Mouse (Mus musculus) embryonic facial prominence, embryonic 10.5 days (tissue): ENCODE data around the gene Mpig6b. TPM values are rescaled to one million over a fixed set of nuclear protein-coding genes. Genes with fewer than 3 reads are reported as not detected.

Experiments
- DNase-seq: peaks from one replicate; pipeline ENCODE4 v3.0.0-alpha.2; 2017; ENCODE audit warnings: low spot score
- H3K27ac ChIP-seq: fragments of 300-500 bp; sonication (generic); replicated peaks from 2 replicates; pipeline ENCODE4 v1.5.1; 2016; ENCODE audit warnings: mild to moderate bottlenecking
- H3K27me3 ChIP-seq: fragments of 300-500 bp; sonication (generic); replicated peaks from 2 replicates; pipeline ENCODE4 v1.6.1; 2016; ENCODE audit warnings: low read depth, mild to moderate bottlenecking; ENCODE audit not compliant: poor library complexity, severe bottlenecking
- H3K36me3 ChIP-seq: fragments of 300-500 bp; sonication (generic); replicated peaks from 2 replicates; pipeline ENCODE4 v1.6.1; 2016; ENCODE audit warnings: mild to moderate bottlenecking, moderate library complexity
- H3K4me1 ChIP-seq: fragments of 300-500 bp; sonication (generic); 2 replicates; pipeline ENCODE4 v1.6.1; 2016
- H3K4me3 ChIP-seq: fragments of 300-500 bp; sonication (generic); 2 replicates; pipeline ENCODE4 v1.5.1; 2016; ENCODE audit warnings: mild to moderate bottlenecking, moderate library complexity
- H3K9me3 ChIP-seq: fragments of 300-500 bp; sonication (generic); 2 replicates; pipeline ENCODE4 v1.6.1; 2016; ENCODE audit warnings: mild to moderate bottlenecking
- WGBS: fragments of 180-500 bp; shearing (Covaris S2); methylation state at CpG from one replicate; pipeline ENCODE4 v1.1.7; 2016; 5-methylcytosine and 5-hydroxymethylcytosine counted together
- polyA plus RNA-seq: library from polyadenylated mRNA; unstranded; fragments of >200 nt; fragmentation: Nextera tagmentation; extraction: Ambion mirVana; gene quantifications from 2 replicates; pipeline ENCODE4 v1.2.1, GENCODE M21; 2016

Gene Mpig6b
- polyA plus RNA-seq = 0.52 and 0.93 TPM in 2 replicates

- H3K4me3 ChIP-seq = peak within 1 kb of the TSS; percentile 58
- peaks cover 71% of the 10 kb centered on the region for H3K27me3 ChIP-seq
- WGBS = 41% methylated on average over 10 of the region's 10 CpGs
- peaks cover 34% of the 10 kb centered on the region for H3K4me1 ChIP-seq
- peaks cover 26% of the 10 kb centered on the region for H3K36me3 ChIP-seq
- peak within 1 kb of the TSS; percentile 70 for H3K27ac ChIP-seq
- H3K9me3 ChIP-seq = no peaks in the 10 kb centered on the region
- no peak for DNase-seq
Observed at GRCm38 (mm10) chr17:35066084-35066483, at the start of gene Mpig6b. Gene Mpig6b, minus strand, starts transcription at chr17:35066184.

DNA sequence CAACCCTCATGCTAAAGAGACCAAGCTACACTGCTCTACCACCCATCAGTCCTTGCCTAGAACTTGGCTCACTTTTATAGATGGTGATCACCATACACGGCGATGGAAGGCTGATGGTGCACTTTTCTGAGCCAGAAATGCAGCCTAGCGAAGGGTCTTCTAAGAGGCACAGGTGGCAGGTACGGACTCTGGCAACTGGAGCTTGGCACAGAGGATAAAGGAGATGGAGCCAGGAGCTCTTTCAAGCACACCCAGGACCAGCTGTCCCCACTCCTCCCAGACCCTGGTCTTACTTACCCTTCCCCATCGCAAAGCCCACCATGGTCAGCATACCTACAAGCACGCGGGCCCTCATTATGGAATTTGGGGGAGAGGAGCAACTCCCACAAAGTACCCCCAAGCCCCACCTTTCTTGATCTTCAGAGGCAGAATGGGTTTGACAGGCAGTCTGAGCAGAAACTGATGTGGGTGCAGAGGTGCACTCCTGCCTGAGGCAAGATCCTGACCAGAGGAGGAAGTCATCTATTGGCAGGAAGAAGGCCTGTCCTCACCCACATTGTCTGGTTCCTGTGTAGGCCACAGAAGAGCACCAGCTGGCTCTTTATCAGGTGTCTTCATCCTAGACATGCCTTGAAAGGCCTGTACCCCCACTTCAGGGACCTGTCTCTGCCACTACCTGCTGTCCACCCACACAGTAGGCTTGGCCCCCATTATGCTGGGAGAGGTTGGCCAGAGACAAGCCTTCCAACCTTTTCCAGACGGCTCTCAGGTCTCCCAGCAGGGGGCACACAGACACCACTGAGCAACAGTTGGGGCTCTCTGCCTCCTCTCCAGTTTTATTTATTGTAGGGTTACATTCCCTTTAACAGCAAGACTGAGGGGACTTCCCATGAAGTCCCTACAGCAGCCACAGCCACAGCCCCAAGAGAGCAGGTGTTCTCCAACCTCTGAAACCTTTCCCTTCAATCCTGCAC is 49.3 kb upstream of the Mpig6b start, which contains the start of gene Ly6g5b:
TSS of gene Ly6g5b (minus strand) at position 383 of the 974 bp plus-strand sequence.
- WGBS = 86% methylated on average over 8 of the region's 8 CpGs
- DNase-seq = peak; percentile 23

DNA sequence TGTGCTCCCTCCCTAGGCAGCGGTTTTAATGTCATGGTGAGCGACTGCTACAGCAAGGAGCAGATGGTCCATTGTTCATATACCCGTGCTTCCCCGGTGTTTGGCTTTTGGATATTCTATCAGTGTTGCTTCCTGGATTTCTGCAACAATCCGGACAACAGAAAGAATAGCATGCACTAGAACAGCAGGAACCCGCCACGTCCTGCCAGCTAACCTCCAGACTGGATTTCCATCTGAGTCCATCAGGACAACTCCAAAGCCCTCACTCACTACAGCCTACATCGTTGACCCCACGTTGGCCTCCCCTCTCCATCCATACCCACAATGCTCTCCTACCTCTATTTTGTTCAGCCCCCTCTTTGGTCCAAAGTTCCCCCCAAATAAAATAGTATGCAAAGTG is 45.8 kb upstream of the Mpig6b start:
- DNase-seq = no peak

More for the DNA sequence above, 49.3 kb upstream of the Mpig6b start, which contains the start of gene Ly6g5b:
- H3K36me3 ChIP-seq = peaks cover 59% of the 10 kb centered on the region
- no peak within 1 kb of the TSS for H3K27ac ChIP-seq
- no peaks in the 10 kb centered on the region for H3K9me3 ChIP-seq
- H3K4me1 ChIP-seq = peaks cover 6% of the 10 kb centered on the region
- no peaks in the 10 kb centered on the region for H3K27me3 ChIP-seq
- peak within 1 kb of the TSS; percentile 11; the same call in 1 of the 2 replicates for H3K4me3 ChIP-seq

GRCm38 (mm10) chr17:35108097-35108496 is 42.1 kb upstream of the Mpig6b start, which contains the start of gene Ly6g5c:
Gene Ly6g5c, plus strand, starts transcription at chr17:35108279.
- 85% methylated on average over 6 of the region's 6 CpGs for WGBS
- no peaks in the 10 kb centered on the region for H3K27me3 ChIP-seq
- H3K9me3 ChIP-seq = no peaks in the 10 kb centered on the region
- no peak within 1 kb of the TSS for H3K27ac ChIP-seq
- H3K36me3 ChIP-seq = peaks cover 12% of the 10 kb centered on the region
- no peak within 1 kb of the TSS for H3K4me3 ChIP-seq
- DNase-seq = no peak
- peaks cover 13% of the 10 kb centered on the region for H3K4me1 ChIP-seq

More for the DNA sequence above, 45.8 kb upstream of the Mpig6b start:
- Histone ChIP-seq H3K4me1 (no peaks in the 10 kb centered on the region), H3K36me3 (peaks cover 29% of the 10 kb centered on the region), H3K4me3 (peak overlapping the region; percentile 11; the same call in 1 of the 2 replicates), H3K9me3 (no peaks in the 10 kb centered on the region), H3K27me3 (no peaks in the 10 kb centered on the region), H3K27ac (no peak overlapping the region)
- WGBS = 81% methylated on average over 9 of the region's 9 CpGs

DNA sequence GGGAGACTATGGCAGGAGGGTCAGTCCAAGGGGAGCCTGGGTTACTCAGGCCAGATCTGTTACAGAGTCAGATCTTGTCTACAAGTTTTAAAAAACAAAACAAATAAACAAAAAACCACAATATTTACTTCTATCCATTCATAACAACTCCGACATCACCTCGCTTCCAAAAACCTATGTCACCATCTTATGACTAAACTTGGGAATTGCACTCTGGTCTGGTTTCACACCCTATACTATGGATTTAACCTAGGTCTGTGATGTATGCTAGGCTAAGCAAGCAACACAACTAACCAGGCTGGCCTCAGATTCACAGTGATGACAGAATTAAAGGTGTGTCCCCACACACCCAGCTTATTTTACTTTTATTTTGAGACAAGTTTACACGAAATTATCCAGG is 40.5 kb upstream of the Mpig6b start:
- Histone ChIP-seq H3K4me3 (no peak overlapping the region; the same call in 1 of the 2 replicates), H3K27ac (peak overlapping the region; percentile 74)
- no peak for DNase-seq

GRCm38 (mm10) chr17:35105740-35106389 is 39.9 kb upstream of the Mpig6b start:
- no peaks in the 10 kb centered on the region for H3K9me3 ChIP-seq
- peak overlapping the region; percentile 43 for H3K4me3 ChIP-seq
- peaks cover 13% of the 10 kb centered on the region for H3K4me1 ChIP-seq
- WGBS = 26% methylated on average over 13 of the region's 13 CpGs
- H3K36me3 ChIP-seq = peaks cover 35% of the 10 kb centered on the region
- DNase-seq = peak; percentile 49
- no peaks in the 10 kb centered on the region for H3K27me3 ChIP-seq
- peak overlapping the region; percentile 74 for H3K27ac ChIP-seq

More for the DNA sequence above, 40.5 kb upstream of the Mpig6b start:
- Histone ChIP-seq H3K27me3 (no peaks in the 10 kb centered on the region), H3K4me1 (peaks cover 13% of the 10 kb centered on the region), H3K9me3 (no peaks in the 10 kb centered on the region), H3K36me3 (peaks cover 28% of the 10 kb centered on the region)
- 70% methylated on average over 3 of the region's 3 CpGs for WGBS

- Histone ChIP-seq H3K36me3 (peaks cover 46% of the 10 kb centered on the region), H3K27me3 (no peaks in the 10 kb centered on the region)
- 87% methylated on average over 6 of the region's 6 CpGs for WGBS
Observed at GRCm38 (mm10) chr17:35104754-35105153, 38.8 kb upstream of the Mpig6b start.

GRCm38 (mm10) chr17:35104079-35104478 is 38.1 kb upstream of the Mpig6b start:
- Histone ChIP-seq H3K36me3 (peaks cover 52% of the 10 kb centered on the region), H3K27me3 (no peaks in the 10 kb centered on the region), H3K9me3 (no peaks in the 10 kb centered on the region), H3K27ac (no peak overlapping the region), H3K4me1 (peaks cover 13% of the 10 kb centered on the region), H3K4me3 (no peak overlapping the region; the same call in 1 of the 2 replicates)
- DNase-seq = no peak
- 91% methylated on average over 7 of the region's 7 CpGs for WGBS

More at GRCm38 (mm10) chr17:35104754-35105153, 38.8 kb upstream of the Mpig6b start:
- peaks cover 13% of the 10 kb centered on the region for H3K4me1 ChIP-seq
- H3K9me3 ChIP-seq = no peaks in the 10 kb centered on the region
- DNase-seq = no peak
- no peak overlapping the region for H3K4me3 ChIP-seq
- no peak overlapping the region for H3K27ac ChIP-seq

DNA sequence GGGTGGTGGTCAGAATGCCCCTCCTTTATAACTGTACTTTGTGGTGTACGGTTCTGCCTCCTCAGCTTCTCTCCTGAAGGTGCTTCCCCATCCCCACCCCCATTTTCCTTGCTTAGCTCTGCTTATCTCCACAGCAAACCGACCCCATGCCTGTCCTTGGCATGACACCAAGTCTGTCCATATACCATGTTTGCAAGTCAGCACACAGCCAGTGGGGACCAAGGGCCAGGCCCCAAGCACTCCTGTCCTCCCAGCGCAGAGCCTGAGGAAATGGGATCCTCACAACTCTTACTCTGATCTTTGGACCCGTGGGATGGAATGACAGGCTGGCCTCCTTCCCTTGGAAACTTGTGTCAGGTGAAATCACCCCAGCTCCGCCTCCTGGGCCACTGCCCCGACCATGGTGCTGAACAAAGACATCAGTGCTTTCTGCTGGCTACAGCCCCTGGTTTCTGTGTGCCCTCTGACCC is 37.3 kb upstream of the Mpig6b start:
- WGBS = 74% methylated on average over 6 of the region's 6 CpGs

GRCm38 (mm10) chr17:35102299-35102698 is 36.3 kb upstream of the Mpig6b start:
- Histone ChIP-seq H3K4me3 (peak overlapping the region; percentile 5; the same call in 1 of the 2 replicates), H3K9me3 (no peaks in the 10 kb centered on the region), H3K36me3 (peaks cover 69% of the 10 kb centered on the region), H3K27me3 (no peaks in the 10 kb centered on the region), H3K4me1 (peaks cover 13% of the 10 kb centered on the region), H3K27ac (no peak overlapping the region)
- 76% methylated on average over 8 of the region's 8 CpGs for WGBS
- no peak for DNase-seq

More for the DNA sequence above, 37.3 kb upstream of the Mpig6b start:
- Histone ChIP-seq H3K4me1 (peaks cover 13% of the 10 kb centered on the region), H3K4me3 (no peak overlapping the region; the same call in 1 of the 2 replicates), H3K9me3 (no peaks in the 10 kb centered on the region), H3K36me3 (peaks cover 61% of the 10 kb centered on the region), H3K27ac (no peak overlapping the region), H3K27me3 (no peaks in the 10 kb centered on the region)
- DNase-seq = no peak

DNA sequence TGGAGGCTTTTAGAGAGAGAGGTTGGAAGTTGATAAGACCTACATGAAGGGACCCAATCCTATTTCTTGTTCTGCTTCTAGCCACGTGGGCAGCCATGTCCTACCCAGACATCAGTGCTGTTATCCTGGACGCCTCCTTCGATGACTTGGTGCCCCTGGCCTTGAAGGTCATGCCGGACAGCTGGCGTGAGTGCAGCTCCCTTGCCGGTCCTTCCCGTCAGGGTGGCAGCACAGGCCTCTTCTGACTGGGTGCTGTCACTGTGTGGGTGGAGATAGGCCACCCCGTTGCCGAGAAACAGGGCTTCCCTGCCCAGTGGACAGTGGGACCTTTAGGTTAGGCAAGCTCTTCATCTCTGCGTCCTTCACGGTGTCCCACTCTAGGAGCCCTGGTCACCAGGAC is 35.2 kb upstream of the Mpig6b start:
- H3K4me3 ChIP-seq = peak overlapping the region; percentile 5; the same call in 1 of the 2 replicates
- DNase-seq = no peak
- no peaks in the 10 kb centered on the region for H3K27me3 ChIP-seq
- H3K27ac ChIP-seq = no peak overlapping the region
- H3K4me1 ChIP-seq = peaks cover 11% of the 10 kb centered on the region
- H3K9me3 ChIP-seq = no peaks in the 10 kb centered on the region
- WGBS = 88% methylated on average over 11 of the region's 11 CpGs
- H3K36me3 ChIP-seq = peaks cover 80% of the 10 kb centered on the region

- Histone ChIP-seq H3K4me1 (peaks cover 5% of the 10 kb centered on the region; the same call in 1 of the 2 replicates), H3K4me3 (no peak overlapping the region), H3K27ac (no peak overlapping the region), H3K36me3 (peaks cover 89% of the 10 kb centered on the region), H3K27me3 (no peaks in the 10 kb centered on the region), H3K9me3 (no peaks in the 10 kb centered on the region)
- no peak for DNase-seq
- 84% methylated on average over 10 of the region's 10 CpGs for WGBS
Observed at GRCm38 (mm10) chr17:35100196-35100765, 34.3 kb upstream of the Mpig6b start.
